Mouse (Mus musculus): ENCODE measurements at regions not wholly inside any gene's neighbourhood (a gene's known extent, or its start where the extent isn't known, plus 50 kb on each side); places are given as distances from the start of the nearest gene placed in this dataset.

DNA sequence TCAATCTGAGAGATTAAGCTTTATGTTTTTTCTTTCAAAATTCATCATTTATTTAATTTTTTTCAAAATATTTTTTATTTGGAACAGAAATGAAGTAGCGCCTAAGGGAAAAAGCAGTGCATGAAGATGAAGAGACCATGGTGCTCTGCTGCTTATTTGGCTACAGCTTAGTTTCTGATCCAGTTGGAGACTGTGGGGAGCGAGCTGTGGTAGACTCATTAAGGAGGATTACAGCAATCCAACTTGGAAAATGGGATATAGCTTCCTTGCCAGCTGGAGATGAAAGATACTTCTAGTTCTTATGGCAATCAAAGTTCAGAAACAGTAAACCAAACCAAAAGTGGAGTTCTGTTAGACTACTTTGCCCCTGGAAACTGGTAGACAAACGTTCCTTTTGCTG lies 98.8 kb upstream of the Col11a1 start:
- no peak for DNase-seq (ENCODE audit: low spot score)
- no peak for ATAC-seq
- Histone ChIP-seq H3K27ac (no peak overlapping the region), H3K9me3 (ENCODE audit: low read length) (no peaks in the 10 kb centered on the region), H3K9ac (replicated peaks; ENCODE audit: low read length) (no peak overlapping the region), H3K4me2 (ENCODE audit: low read depth, low read length) (no peak overlapping the region), H3K27me3 (ENCODE audit: insufficient read depth, low read length) (no peaks in the 10 kb centered on the region), H3K4me3 (ENCODE audit: low read length) (no peak overlapping the region), H3K36me3 (ENCODE audit: insufficient read depth, low read length) (no peaks in the 10 kb centered on the region), H3K4me1 (ENCODE audit: insufficient read depth, low read length) (no peaks in the 10 kb centered on the region)
- no peak for TF ChIP-seq CTCF (IDR thresholded peaks at IDR 0.05; ENCODE audit: low read depth)
- 76% methylated on average over 3 of the region's 3 CpGs for WGBS

GRCm38 (mm10) chr3:113950501-113950900 lies 79.8 kb upstream of the Col11a1 start:
- no peak overlapping the region for H3K9ac ChIP-seq (replicated peaks; ENCODE audit: low read length)
- no peaks in the 10 kb centered on the region for H3K36me3 ChIP-seq (ENCODE audit: insufficient read depth, low read length)
- H3K4me2 ChIP-seq (ENCODE audit: low read depth, low read length) = no peak overlapping the region
- no peak for TF ChIP-seq CTCF (IDR thresholded peaks at IDR 0.05; ENCODE audit: low read depth)
- no peaks in the 10 kb centered on the region for H3K4me1 ChIP-seq (ENCODE audit: insufficient read depth, low read length)
- H3K9me3 ChIP-seq (ENCODE audit: low read length) = no peaks in the 10 kb centered on the region
- no peak overlapping the region for H3K4me3 ChIP-seq (ENCODE audit: low read length)
- H3K27me3 ChIP-seq (ENCODE audit: insufficient read depth, low read length) = no peaks in the 10 kb centered on the region
- ATAC-seq (no peak), DNase-seq (ENCODE audit: low spot score) (no peak)
- no peak overlapping the region for H3K27ac ChIP-seq
- 87% methylated on average over 5 of the region's 5 CpGs for WGBS

GRCm38 (mm10) chr3:113952468-113952867 lies 77.9 kb upstream of the Col11a1 start:
- Histone ChIP-seq H3K4me2 (ENCODE audit: low read depth, low read length) (no peak overlapping the region), H3K4me3 (ENCODE audit: low read length) (no peak overlapping the region), H3K36me3 (ENCODE audit: insufficient read depth, low read length) (no peaks in the 10 kb centered on the region), H3K4me1 (ENCODE audit: insufficient read depth, low read length) (no peaks in the 10 kb centered on the region), H3K9me3 (ENCODE audit: low read length) (no peaks in the 10 kb centered on the region), H3K27ac (no peak overlapping the region), H3K27me3 (ENCODE audit: insufficient read depth, low read length) (no peaks in the 10 kb centered on the region), H3K9ac (replicated peaks; ENCODE audit: low read length) (no peak overlapping the region)
- TF ChIP-seq CTCF (IDR thresholded peaks at IDR 0.05; ENCODE audit: low read depth) = no peak
- no peak for ATAC-seq
- 75% methylated on average over 2 of the region's 2 CpGs for WGBS
- no peak for DNase-seq (ENCODE audit: low spot score)

DNA sequence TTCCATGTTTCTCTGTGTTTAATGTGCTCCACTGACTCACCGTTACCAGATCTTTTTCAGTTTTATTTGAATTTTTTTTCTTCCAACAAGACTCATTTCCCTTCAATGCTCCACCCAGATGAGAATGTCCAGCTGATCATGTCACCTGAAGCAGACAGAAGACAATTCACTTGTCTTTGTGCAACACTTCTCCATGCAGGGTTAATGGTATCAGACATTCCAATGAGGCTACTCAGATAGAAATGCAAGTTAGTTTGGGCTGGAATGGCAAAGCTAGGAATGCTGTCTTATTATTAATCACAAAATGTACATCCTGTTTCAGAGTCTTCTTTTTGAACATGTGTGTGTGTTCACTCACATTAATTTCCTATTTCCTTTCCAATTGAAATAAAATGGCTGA lies 77.2 kb upstream of the Col11a1 start:
- H3K27me3 ChIP-seq (ENCODE audit: insufficient read depth, low read length) = no peaks in the 10 kb centered on the region
- H3K4me1 ChIP-seq (ENCODE audit: insufficient read depth, low read length) = no peaks in the 10 kb centered on the region
- TF ChIP-seq CTCF (IDR thresholded peaks at IDR 0.05; ENCODE audit: low read depth) = no peak
- H3K4me2 ChIP-seq (ENCODE audit: low read depth, low read length) = no peak overlapping the region
- no peak overlapping the region for H3K27ac ChIP-seq
- H3K9me3 ChIP-seq (ENCODE audit: low read length) = no peaks in the 10 kb centered on the region
- H3K9ac ChIP-seq (replicated peaks; ENCODE audit: low read length) = no peak overlapping the region
- DNase-seq (ENCODE audit: low spot score) (no peak), ATAC-seq (no peak)
- no peak overlapping the region for H3K4me3 ChIP-seq (ENCODE audit: low read length)
- H3K36me3 ChIP-seq (ENCODE audit: insufficient read depth, low read length) = no peaks in the 10 kb centered on the region
- WGBS = 80% methylated on average over 1 of the region's 1 CpGs

- H3K36me3 ChIP-seq (ENCODE audit: insufficient read depth, low read length) = no peaks in the 10 kb centered on the region
- no peak overlapping the region for H3K27ac ChIP-seq
- no peaks in the 10 kb centered on the region for H3K4me1 ChIP-seq (ENCODE audit: insufficient read depth, low read length)
- no peaks in the 10 kb centered on the region for H3K9me3 ChIP-seq (ENCODE audit: low read length)
- H3K4me3 ChIP-seq (ENCODE audit: low read length) = no peak overlapping the region
- H3K9ac ChIP-seq (replicated peaks; ENCODE audit: low read length) = no peak overlapping the region
- no peak for DNase-seq (ENCODE audit: low spot score)
- H3K4me2 ChIP-seq (ENCODE audit: low read depth, low read length) = no peak overlapping the region
- no peaks in the 10 kb centered on the region for H3K27me3 ChIP-seq (ENCODE audit: insufficient read depth, low read length)
- TF ChIP-seq CTCF (IDR thresholded peaks at IDR 0.05; ENCODE audit: low read depth) = no peak
- ATAC-seq = no peak
Measured at GRCm38 (mm10) chr3:113954486-113954885, 75.9 kb upstream of the Col11a1 start.

DNA sequence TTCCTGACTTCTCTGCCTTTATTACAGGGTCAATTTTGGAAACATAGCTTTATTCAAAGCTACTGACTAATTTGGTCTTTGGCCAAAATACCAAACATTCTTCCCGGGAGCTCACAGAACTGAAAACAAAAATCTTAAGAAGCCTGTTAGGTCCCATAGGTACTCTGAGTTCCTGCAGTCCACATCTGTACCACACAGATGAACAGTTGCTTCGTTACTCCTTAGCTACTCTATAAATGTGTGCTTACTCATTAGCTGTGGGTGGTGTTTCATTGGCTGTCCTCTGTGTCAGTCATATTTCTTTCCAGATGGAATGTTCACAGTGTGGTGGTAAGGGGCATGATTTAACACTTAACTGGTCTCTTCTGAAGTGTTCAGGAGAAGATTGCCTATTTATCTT lies 70.3 kb upstream of the Col11a1 start:
- ATAC-seq (no peak), DNase-seq (ENCODE audit: low spot score) (no peak)
- Histone ChIP-seq H3K9ac (replicated peaks; ENCODE audit: low read length) (no peak overlapping the region), H3K27me3 (ENCODE audit: insufficient read depth, low read length) (no peaks in the 10 kb centered on the region), H3K4me3 (ENCODE audit: low read length) (no peak overlapping the region), H3K4me2 (ENCODE audit: low read depth, low read length) (no peak overlapping the region), H3K36me3 (ENCODE audit: insufficient read depth, low read length) (no peaks in the 10 kb centered on the region), H3K4me1 (ENCODE audit: insufficient read depth, low read length) (no peaks in the 10 kb centered on the region), H3K9me3 (ENCODE audit: low read length) (no peaks in the 10 kb centered on the region), H3K27ac (no peak overlapping the region)
- no peak for TF ChIP-seq CTCF (IDR thresholded peaks at IDR 0.05; ENCODE audit: low read depth)
- WGBS = 56% methylated on average over 2 of the region's 2 CpGs

Measured in hindbrain, postnatal 0 days (tissue).